Mouse (Mus musculus) CD4-positive, CD25-positive, alpha-beta regulatory T cell, adult 2 months (primary cell): ENCODE measurements around the gene Fstl4.
"Not testable (repeated sequence)": the region's sequence is repeated elsewhere in the genome, so short reads cannot be mapped to it uniquely, and the experiment has no call there.

ENCODE experiments used
- DNase-seq: peaks from one replicate; pipeline ENCODE4 v3.0.0-alpha.2; 2012; ENCODE audit warnings: low read depth, low spot score

Fstl4 gene

DNA sequence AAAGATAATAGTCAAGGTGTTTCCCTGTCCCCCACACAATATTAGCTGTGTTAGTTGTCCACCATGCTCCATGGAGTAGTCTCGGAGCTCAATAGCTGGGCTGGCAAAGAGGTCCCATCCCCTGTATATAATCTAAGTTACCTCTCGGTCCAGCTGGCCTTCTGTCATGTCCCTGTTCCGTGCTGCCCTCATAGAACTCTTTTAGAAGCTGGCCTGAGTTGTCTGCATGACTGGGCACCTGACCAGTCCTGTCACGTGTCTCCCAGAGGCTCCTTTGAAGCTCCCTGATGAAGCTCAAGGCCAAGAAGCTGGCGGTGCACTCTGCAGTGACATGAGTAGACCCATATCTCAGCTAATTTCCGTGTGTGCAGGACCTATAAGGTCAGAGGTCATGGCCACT, 316.9 kb downstream of the Fstl4 start:
- no peak for DNase-seq

GRCm38 (mm10) chr11:53085367-53085766, 320.9 kb downstream of the Fstl4 start:
- DNase-seq: peak; percentile 67

DNA sequence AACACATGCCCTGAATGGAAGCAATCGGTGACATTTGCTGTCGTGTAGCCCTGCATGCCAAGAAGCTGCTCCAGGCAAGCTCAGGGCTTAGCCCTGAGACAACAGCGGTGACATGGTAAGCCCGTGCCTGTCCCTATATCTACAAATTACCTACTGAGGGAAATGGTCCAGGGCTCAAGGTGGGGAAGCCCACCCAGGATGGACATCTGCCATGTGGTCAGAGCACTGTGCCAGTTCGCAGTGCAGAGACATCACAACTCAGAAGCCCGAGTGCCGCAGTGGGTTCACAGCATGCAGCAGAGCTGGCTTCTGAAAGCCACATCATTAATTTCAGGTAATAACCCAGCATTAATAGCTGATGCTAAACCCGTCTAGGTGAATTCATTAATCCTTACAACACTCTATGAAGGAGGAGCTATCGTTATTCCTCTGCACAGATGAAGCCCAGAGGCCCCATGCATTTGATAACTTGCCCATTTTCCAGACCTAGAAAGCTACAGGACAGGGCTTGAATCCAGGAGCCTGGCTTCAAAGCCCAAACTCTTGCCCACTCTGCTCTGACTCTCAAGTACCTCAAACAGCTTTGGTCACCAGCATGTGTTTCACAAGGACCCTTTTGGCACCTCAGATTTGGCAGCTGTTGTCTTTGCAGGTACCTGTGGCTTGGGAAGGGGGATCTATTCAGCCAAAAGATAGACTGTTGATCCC, 321.6 kb downstream of the Fstl4 start:
- DNase-seq: no peak

DNA sequence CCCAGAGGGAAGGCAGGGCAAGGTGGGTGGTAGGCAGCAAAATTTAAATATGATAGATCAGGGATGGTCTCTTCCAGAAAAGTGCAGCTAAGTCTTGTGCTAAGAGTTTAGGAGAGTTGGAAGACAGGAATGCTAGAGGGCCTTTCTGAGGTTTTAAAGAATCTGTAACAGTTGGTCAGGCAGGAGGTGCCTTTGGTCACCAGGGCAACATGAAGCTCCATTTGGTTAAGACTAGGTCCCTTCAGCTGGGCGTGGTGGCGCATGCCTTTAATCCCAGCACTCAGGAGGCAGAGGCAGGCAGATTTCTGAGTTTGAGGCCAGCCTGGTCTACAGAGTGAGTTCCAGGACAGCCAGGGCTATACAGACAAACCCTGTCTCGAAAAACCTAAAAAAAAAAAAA, 323.5 kb downstream of the Fstl4 start:
- not testable (repeated sequence) for DNase-seq

- no peak for DNase-seq
These were observed 327.2 kb downstream of the Fstl4 start for GRCm38 (mm10) chr11:53091596-53091995.

DNA sequence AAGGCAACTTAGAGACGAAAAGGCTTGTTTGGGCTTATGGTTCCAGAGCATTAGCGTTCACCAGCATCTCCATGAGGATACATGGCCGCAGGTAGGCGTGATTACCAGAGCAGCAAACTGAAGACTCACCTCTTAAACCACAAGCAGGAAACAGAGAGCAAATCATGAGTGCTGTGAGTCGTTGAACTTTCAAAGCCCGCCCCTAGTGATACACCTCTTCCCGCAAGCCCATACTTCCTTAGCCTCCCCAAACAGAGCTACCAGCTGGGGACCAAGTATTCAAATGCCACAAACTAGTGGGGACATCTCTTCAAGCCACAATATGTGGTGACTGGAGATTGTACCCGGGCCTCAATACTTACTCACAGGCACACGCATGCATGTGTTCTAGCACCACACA, 332.4 kb downstream of the Fstl4 start:
- peak; percentile 46 for DNase-seq

GRCm38 (mm10) chr11:53097331-53097730, 332.9 kb downstream of the Fstl4 start:
- peak; percentile 7 for DNase-seq

- no peak for DNase-seq
These were observed 333.4 kb downstream of the Fstl4 start for GRCm38 (mm10) chr11:53097870-53098269.

DNA sequence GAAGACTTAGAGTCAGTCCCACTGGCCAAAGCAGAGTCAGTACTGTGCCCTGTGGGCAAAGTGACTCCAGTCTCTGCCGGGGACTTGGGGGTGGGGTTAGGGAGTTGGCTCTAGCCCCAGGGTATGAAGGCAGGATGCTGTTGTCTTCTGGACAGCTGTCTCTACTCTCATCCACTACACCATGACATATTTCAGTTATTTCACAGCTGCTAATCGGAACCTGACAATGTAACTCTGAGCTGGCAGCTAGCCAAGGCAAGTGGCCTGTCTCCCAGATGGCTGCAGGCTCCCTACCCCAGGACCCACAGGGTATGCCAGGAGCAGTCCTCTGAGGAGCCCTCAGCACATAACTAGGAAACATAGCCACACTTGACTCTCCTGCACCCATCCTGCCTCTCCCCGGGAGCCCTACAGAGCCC, 334.4 kb downstream of the Fstl4 start:
- no peak for DNase-seq

DNA sequence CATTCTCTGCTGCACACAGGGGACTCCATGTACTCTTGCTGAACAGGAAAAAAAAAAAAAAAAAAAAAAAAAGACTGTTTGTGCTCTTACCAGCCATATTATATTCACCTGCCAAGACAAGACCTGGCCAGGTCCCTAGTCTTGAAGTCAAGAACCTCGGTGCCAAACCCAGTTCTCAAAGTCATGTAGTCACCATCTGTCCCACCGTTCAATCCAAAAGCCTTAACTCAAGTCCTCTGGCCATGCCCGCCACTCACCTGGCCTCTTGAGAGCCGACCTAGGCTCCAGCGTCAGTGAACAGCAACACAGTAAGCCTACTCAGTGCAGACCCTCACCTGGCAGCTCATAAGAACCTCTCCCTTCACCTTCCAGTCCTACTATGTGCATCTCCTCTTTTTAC, 334.9 kb downstream of the Fstl4 start:
- DNase-seq: no peak

DNA sequence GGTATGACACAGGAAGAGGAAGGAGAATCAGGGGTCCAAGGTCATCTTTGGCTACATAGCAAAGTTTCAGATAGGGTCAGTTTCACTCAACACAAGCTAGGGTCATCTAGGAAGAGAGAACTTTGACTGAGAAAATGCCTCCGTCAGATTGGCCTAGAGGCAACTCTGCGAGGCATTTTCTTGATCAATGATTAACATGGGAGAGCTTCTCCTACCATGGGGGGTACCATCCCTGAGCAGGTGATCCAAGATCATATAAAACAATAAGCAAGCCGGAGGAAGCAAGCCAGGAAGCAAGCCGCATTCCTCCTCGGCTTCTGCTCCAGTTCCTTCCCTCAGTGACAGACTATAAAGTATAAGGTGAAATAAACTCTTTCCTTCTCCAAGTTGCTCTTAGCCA, 337.3 kb downstream of the Fstl4 start:
- DNase-seq: no peak

GRCm38 (mm10) chr11:53103601-53104325, 339.3 kb downstream of the Fstl4 start:
- no peak for DNase-seq

DNA sequence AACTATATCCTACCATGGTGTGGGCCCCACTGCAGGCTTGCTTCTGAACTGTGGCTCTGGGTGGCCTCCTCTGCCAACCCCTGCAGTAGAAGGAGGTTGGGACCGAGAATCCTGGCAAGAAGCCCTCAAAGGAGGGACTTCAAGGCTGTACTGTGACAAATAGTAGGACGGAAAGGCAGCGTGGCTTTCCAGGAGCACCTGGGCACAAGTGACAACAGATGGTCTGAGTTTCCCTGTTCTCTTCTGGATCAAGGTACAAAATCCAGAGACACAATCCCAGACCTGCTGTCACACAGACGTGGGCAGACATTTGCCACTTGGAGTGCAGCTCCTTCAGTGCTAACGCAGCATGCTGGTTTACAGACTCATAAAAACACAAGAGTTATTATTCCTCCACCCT, 343.3 kb downstream of the Fstl4 start:
- DNase-seq: no peak

DNA sequence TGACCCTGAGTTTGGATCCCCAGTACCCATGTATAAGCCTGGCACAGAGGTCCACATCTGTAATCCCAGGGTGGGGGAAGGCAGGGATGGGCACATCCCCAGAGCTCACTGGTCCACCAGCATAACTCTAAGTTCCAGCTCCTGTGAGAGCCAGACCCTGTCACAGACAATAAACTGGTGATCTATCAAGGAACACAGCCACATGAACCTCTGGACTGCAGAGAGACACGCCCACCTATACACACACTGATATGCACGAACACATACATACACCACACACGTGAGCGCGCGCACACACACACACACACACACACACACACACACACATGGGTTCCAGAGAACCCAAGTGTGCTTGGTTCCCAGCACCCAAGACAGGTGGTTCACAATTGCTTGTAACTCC, 344.4 kb downstream of the Fstl4 start:
- DNase-seq: no peak

DNA sequence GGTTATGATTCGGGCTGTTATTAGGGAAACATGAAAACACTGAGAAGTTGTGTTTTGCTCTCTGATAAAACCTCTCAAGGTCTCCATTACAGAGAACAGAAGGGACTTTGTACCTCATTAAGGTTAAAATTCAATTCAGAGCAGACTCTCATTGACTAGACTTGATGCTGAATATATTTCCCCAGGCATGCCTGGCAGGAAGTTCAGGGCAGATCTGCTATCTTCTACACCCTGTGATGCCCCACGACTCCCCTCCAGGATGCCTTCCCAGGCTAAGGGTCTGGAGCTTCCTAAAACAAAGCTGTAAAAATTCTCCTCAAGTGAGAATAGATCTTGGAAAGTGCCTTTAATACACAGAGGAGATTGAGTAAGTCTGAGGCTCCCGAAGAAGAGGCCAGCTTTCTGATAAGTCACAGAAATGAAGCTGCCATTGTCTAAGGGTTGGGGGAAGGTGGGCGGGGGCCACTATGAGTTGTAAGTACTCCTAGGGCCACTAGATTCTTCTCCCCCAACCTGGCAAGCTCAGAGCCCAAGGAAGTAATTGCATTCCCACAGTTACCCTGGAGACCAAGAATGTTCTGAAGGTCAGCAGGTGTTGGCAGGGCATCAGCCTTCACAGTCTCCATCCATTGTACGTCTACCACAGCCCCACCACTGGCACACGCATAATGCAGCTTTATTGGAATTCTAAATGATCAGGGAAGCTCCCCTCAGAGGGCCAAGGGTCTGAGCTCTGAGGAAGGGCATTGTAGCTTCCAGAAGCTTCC, 345.4 kb downstream of the Fstl4 start:
- DNase-seq: no peak

DNA sequence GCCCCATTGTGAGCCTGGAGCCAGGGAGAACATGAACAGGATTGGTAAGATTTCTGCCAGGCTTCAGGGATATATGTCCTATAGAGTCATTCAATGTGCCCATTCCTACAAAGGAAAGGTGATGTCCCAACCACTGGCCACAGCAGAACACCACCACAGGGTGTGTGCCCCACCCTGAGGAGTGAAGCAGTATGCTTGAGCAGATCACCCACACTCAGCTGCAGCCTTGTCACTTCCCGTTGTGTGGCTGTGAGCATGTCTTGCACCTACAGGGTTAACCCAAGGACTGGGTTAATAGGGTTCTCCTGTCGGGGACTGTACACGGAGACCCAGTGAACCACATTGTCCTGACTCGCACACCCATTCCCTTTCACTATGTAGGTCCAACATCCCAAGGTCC, 351.3 kb downstream of the Fstl4 start:
- DNase-seq: no peak

GRCm38 (mm10) chr11:53116356-53116755, 351.9 kb downstream of the Fstl4 start:
- DNase-seq: no peak

GRCm38 (mm10) chr11:53118226-53118965, 354.0 kb downstream of the Fstl4 start:
- DNase-seq: no peak

- DNase-seq: no peak
These were observed 355.5 kb downstream of the Fstl4 start for GRCm38 (mm10) chr11:53119966-53120365.

GRCm38 (mm10) chr11:53121208-53121607, 356.8 kb downstream of the Fstl4 start:
- DNase-seq: no peak

GRCm38 (mm10) chr11:53124799-53125198, 360.4 kb downstream of the Fstl4 start:
- DNase-seq: no peak

DNA sequence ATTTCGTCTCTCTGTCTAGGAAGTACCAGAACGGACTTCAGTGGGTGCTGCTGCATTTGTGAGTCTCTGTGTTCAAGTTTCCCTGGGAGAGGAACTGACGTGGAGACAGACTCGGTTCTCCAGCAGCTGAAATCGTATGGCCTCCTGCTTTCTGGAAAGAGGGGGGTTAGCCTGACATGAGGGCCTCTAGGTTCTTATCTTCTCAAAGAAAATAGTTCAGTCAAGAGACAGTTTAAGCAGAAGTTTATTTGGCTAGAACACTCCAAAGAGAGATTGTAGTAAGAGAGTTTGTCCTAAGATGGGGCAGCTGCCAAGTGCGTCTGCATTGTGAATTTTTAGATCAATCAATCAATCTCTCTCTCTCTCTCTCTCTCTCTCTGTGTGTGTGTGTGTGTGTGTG, 362.2 kb downstream of the Fstl4 start:
- no peak for DNase-seq
